Mouse (Mus musculus): ENCODE measurements around the gene Sap18.
A peak's percentile ranks its signal among the peaks of the same experiment; 100 is the strongest.
"Not testable (repeated sequence)": the region's sequence is repeated elsewhere in the genome, so short reads cannot be mapped to it uniquely, and the experiment has no call there.

The Sap18 gene

GRCm38 (mm10) chr14:57797991-57798931 is at the start of gene Sap18:
TSS of gene Sap18 (plus strand) at chr14:57798180.
- DNase-seq (ENCODE audit: low read depth, low spot score) = peak; percentile 96

- DNase-seq (ENCODE audit: low read depth, low spot score) = no peak
Observed at GRCm38 (mm10) chr14:57749501-57749900, 48.5 kb upstream of the Sap18 start.

GRCm38 (mm10) chr14:57751006-57751405 is 47.0 kb upstream of the Sap18 start:
- not testable (repeated sequence) for DNase-seq (ENCODE audit: low read depth, low spot score)

- no peak for DNase-seq (ENCODE audit: low read depth, low spot score)
Observed at GRCm38 (mm10) chr14:57753351-57753992, 44.5 kb upstream of the Sap18 start.

- no peak for DNase-seq (ENCODE audit: low read depth, low spot score)
Observed at GRCm38 (mm10) chr14:57755661-57756060, 42.3 kb upstream of the Sap18 start.

- no peak for DNase-seq (ENCODE audit: low read depth, low spot score)
Observed at GRCm38 (mm10) chr14:57756094-57756493, 41.9 kb upstream of the Sap18 start.

- DNase-seq (ENCODE audit: low read depth, low spot score) = no peak
Observed at GRCm38 (mm10) chr14:57758237-57758636, 39.7 kb upstream of the Sap18 start, which contains the start of gene Lats2. TSS of gene Lats2 (minus strand) at chr14:57758388.

- DNase-seq (ENCODE audit: low read depth, low spot score) = no peak
Observed at GRCm38 (mm10) chr14:57760447-57761412, 37.2 kb upstream of the Sap18 start.

- no peak for DNase-seq (ENCODE audit: low read depth, low spot score)
Observed at GRCm38 (mm10) chr14:57769102-57769501, 28.9 kb upstream of the Sap18 start.

- no peak for DNase-seq (ENCODE audit: low read depth, low spot score)
Observed at GRCm38 (mm10) chr14:57772157-57772815, 25.7 kb upstream of the Sap18 start.

GRCm38 (mm10) chr14:57787406-57787805 is 10.6 kb upstream of the Sap18 start:
- no peak for DNase-seq (ENCODE audit: low read depth, low spot score)

GRCm38 (mm10) chr14:57789311-57789710 is 8.7 kb upstream of the Sap18 start:
- no peak for DNase-seq (ENCODE audit: low read depth, low spot score)

- no peak for DNase-seq (ENCODE audit: low read depth, low spot score)
Observed at GRCm38 (mm10) chr14:57789759-57790158, 8.2 kb upstream of the Sap18 start.

- DNase-seq (ENCODE audit: low read depth, low spot score) = no peak
Observed at GRCm38 (mm10) chr14:57791171-57791570, 6.8 kb upstream of the Sap18 start.

GRCm38 (mm10) chr14:57797551-57797950 is 429 bp upstream of the Sap18 start:
- DNase-seq (ENCODE audit: low read depth, low spot score) = no peak

GRCm38 (mm10) chr14:57803731-57804130 is 5.8 kb downstream of the Sap18 start:
- DNase-seq (ENCODE audit: low read depth, low spot score) = no peak

- no peak for DNase-seq (ENCODE audit: low read depth, low spot score)
Observed at GRCm38 (mm10) chr14:57808558-57808957, 10.6 kb downstream of the Sap18 start.

GRCm38 (mm10) chr14:57810886-57811285 is 12.9 kb downstream of the Sap18 start:
- DNase-seq (ENCODE audit: low read depth, low spot score) = no peak

- DNase-seq (ENCODE audit: low read depth, low spot score) = no peak
Observed at GRCm38 (mm10) chr14:57811844-57812243, 13.9 kb downstream of the Sap18 start.

- DNase-seq (ENCODE audit: low read depth, low spot score) = no peak
Observed at GRCm38 (mm10) chr14:57820839-57821238, 22.9 kb downstream of the Sap18 start.
